Comparison of ENCODE assay signal across 9 mouse cellular contexts in the genomic region with DNA sequence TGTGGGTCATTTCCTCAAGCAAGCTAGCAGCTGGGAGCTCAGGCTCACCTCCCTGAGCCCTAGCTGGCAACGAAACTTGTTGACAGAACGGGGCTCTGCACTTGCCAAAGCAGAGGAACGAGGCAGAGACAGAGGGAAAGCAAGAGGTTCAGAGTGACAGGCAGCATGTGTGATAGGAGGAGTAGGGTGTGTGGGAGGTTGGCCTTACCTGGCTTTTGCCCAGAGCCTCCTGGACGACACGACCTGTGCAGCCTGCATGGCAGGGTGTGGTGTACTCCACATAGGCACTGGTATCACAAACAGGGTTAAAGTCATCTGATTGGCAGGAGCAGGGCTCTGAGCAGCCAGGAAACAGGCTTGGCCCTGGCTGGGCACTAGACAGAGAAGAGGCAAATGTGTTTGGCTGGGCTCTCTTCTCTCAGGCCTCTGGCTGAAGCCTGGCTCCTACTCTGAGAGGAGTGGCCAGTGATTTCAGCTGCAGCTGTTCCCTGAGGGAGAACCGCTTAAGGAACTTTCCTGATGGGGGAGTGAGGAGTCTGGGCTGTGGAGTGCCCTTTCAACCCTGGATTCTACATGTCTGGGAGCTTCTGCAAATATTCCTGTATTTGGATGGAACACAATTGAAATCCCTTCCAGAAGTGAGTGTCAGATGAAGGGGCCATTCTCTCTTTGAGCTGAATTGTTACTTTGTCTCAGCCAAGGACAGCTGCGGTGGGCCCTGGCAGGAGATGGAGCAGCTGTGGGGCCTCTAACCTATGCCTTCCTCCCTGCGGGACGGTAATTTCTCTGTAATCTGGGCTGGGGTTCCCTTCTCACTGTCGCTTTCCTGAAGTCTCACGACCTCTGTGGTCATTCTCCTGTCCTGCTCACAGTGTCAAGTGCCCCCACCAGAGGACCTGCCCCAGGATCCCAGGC. TPM values are rescaled to one million over a fixed set of nuclear protein-coding genes. Genes with fewer than 3 reads are reported as not detected.
A peak's percentile ranks its signal among the peaks of the same experiment; 100 is the strongest.
DNase-seq lines count a peak whose midpoint lies in the region; ATAC-seq lines count a peak whose summit lies in the region.
"Had no signal": no experiment of that assay in that cellular context is flagged by ENCODE, and none has a peak within 500 bp of the region (broad histone marks: within the 10 kb centered on the region; RNA-seq: fewer than 3 reads in every experiment).

No protein-coding gene starts in this region.

- no peaks in the 10 kb centered on the region for H3K27me3 ChIP-seq in hindbrain, embryonic 15.5 days
- peaks cover 2% of the 10 kb centered on the region; the same call in 1 of the 2 replicates for H3K27me3 ChIP-seq in hindbrain, embryonic 12.5 days
- no peaks in the 10 kb centered on the region for H3K27me3 ChIP-seq in neural tube, embryonic 13.5 days

- peaks cover 16% of the 10 kb centered on the region for H3K4me1 ChIP-seq in hindbrain, embryonic 15.5 days (replicated peaks)
- H3K4me1 ChIP-seq in hindbrain, embryonic 12.5 days, result peaks cover 20% of the 10 kb centered on the region
- peaks cover 14% of the 10 kb centered on the region for H3K4me1 ChIP-seq in neural tube, embryonic 13.5 days (replicated peaks)

- H3K4me2 ChIP-seq in hindbrain, embryonic 15.5 days, result no peak overlapping the region
- H3K4me2 ChIP-seq in hindbrain, embryonic 12.5 days (replicated peaks), result no peak overlapping the region
- no peak overlapping the region for H3K4me2 ChIP-seq in neural tube, embryonic 13.5 days

- H3K36me3 ChIP-seq in hindbrain, embryonic 15.5 days, result no peaks in the 10 kb centered on the region
- H3K36me3 ChIP-seq in hindbrain, embryonic 12.5 days, result no peaks in the 10 kb centered on the region
- no peaks in the 10 kb centered on the region for H3K36me3 ChIP-seq in neural tube, embryonic 13.5 days
- H3K36me3 ChIP-seq: G1E had no signal

- H3K27ac ChIP-seq in hindbrain, embryonic 15.5 days (replicated peaks), result peak overlapping the region; percentile 67
- no peak overlapping the region for H3K27ac ChIP-seq in hindbrain, embryonic 12.5 days
- 0 out of 2 replicates have a peak overlapping the region, but pooled peaks have one; percentile 3 for H3K27ac ChIP-seq in neural tube, embryonic 13.5 days (replicated peaks)

- WGBS in hindbrain, embryonic 15.5 days, result 48% methylated on average over 11 of the region's 11 CpGs
- WGBS in hindbrain, embryonic 12.5 days, result 54% methylated on average over 11 of the region's 11 CpGs
- WGBS in neural tube, embryonic 13.5 days, result 59% methylated on average over 11 of the region's 11 CpGs

- no peaks in the 10 kb centered on the region for H3K9me3 ChIP-seq in hindbrain, embryonic 15.5 days
- no peaks in the 10 kb centered on the region for H3K9me3 ChIP-seq in hindbrain, embryonic 12.5 days (replicated peaks)
- H3K9me3 ChIP-seq in neural tube, embryonic 13.5 days, result no peaks in the 10 kb centered on the region
- H3K9me3 ChIP-seq: G1E had no signal

- H3K9ac ChIP-seq in hindbrain, embryonic 15.5 days, result no peak overlapping the region
- no peak overlapping the region for H3K9ac ChIP-seq in hindbrain, embryonic 12.5 days
- H3K9ac ChIP-seq in neural tube, embryonic 13.5 days, result no peak overlapping the region

- DNase-seq in gastrocnemius, adult 8-10 months (ENCODE audit: low spot score in 2 of 2), result peak; percentile 84 to 93
- DNase-seq in layer of hippocampus, adult 9-10 months (ENCODE audit: low spot score), result peak; percentile 38
- no peak for DNase-seq in spleen, postnatal 14 days (ENCODE audit: low spot score in 2 of 2)

- no peak overlapping the region for H3K4me3 ChIP-seq in hindbrain, embryonic 15.5 days
- no peak overlapping the region for H3K4me3 ChIP-seq in hindbrain, embryonic 12.5 days
- no peak overlapping the region for H3K4me3 ChIP-seq in neural tube, embryonic 13.5 days

- ATAC-seq in hindbrain, embryonic 15.5 days (ENCODE audit: low FRiP score, low read depth), result 0 out of 2 replicates have a peak, but pooled peaks have one; percentile 43
- ATAC-seq in hindbrain, embryonic 12.5 days (ENCODE audit: low FRiP score), result no peak
- peak; percentile 85 for ATAC-seq in cerebellum, adult (ENCODE audit: insufficient number of reproducible peaks, low FRiP score, low TSS enrichment)
- no peak for ATAC-seq in neural tube, embryonic 13.5 days (ENCODE audit: low read depth)
- no peak for ATAC-seq in erythroid progenitor cell, adult 5-6 weeks (replicated peaks; ENCODE audit: low FRiP score, poor library complexity, severe bottlenecking)

RNA-seq across cellular contexts. Expression of gene Tpbgl, which starts 37.9 kb away (rescaled TPM):
- polyA plus RNA-seq in hindbrain, embryonic 15.5 days (2015; fragmentation: Nextera tagmentation; extraction: Ambion mirVana), result 2.0 and 2.4 TPM in 2 replicates
- 1.6 and 2.2 TPM in 2 replicates for polyA plus RNA-seq in hindbrain, embryonic 12.5 days (2016; fragmentation: Nextera tagmentation; extraction: Ambion mirVana)
- 10 to 100 TPM; 52.4 to 77.6 (median 63.1) TPM for total RNA-seq in gastrocnemius, adult 8-10 months (2022)
- 2.2 and 3.8 TPM in 2 replicates for polyA plus RNA-seq in neural tube, embryonic 13.5 days (2015; fragmentation: Nextera tagmentation; extraction: Ambion mirVana)
- 0.42 and 1.1 TPM in 2 replicates for total RNA-seq in erythroid progenitor cell, adult 5-6 weeks (2015; ENCODE audit: low replicate concordance)
- total RNA-seq in erythroid progenitor cell, adult 5-6 weeks (2017; ENCODE audit: low replicate concordance), result 0.39 and 0.83 TPM in 2 replicates
- polyA plus RNA-seq: G1E had no signal

RNA-seq across cellular contexts. Expression of gene Slco2b1, which starts 46.3 kb away (rescaled TPM):
- 6.7 and 7.1 TPM in 2 replicates for polyA plus RNA-seq in hindbrain, embryonic 15.5 days (2015; fragmentation: Nextera tagmentation; extraction: Ambion mirVana)
- polyA plus RNA-seq in hindbrain, embryonic 12.5 days (2016; fragmentation: Nextera tagmentation; extraction: Ambion mirVana), result 3.2 and 3.8 TPM in 2 replicates
- total RNA-seq in gastrocnemius, adult 8-10 months (2022), result 1 to 10 TPM; 2.5 to 5.8 (median 4.3) TPM
- polyA plus RNA-seq in neural tube, embryonic 13.5 days (2015; fragmentation: Nextera tagmentation; extraction: Ambion mirVana), result 5.0 and 5.2 TPM in 2 replicates
- 4.7 and 8.0 TPM in 2 replicates for total RNA-seq in erythroid progenitor cell, adult 5-6 weeks (2015; ENCODE audit: low replicate concordance)
- total RNA-seq in erythroid progenitor cell, adult 5-6 weeks (2017; ENCODE audit: low replicate concordance), result 4.3 and 5.4 TPM in 2 replicates

Comparison
In these comparisons a context has a peak if more than half of its experiments do, and no peak if none do; other contexts are left out.
1. ATAC-seq: peak in hindbrain, embryonic 15.5 days (single experiment) and cerebellum, adult (single experiment); none in hindbrain, embryonic 12.5 days (single experiment), neural tube, embryonic 13.5 days (single experiment) and erythroid progenitor cell, adult 5-6 weeks (single experiment).
2. DNase-seq: peak in gastrocnemius, adult 8-10 months (2 of 2) and layer of hippocampus, adult 9-10 months (single experiment); none in spleen, postnatal 14 days (0 of 2).